Mouse (Mus musculus): ENCODE measurements around the gene Ankrd27. TPM values are rescaled to one million over a fixed set of nuclear protein-coding genes. Genes with fewer than 3 reads are reported as not detected.
"Not testable (repeated sequence)": the region's sequence is repeated elsewhere in the genome, so short reads cannot be mapped to it uniquely, and the experiment has no call there.

Gene Ankrd27
- 10 to 100 TPM; 31.8 to 33.8 TPM for total RNA-seq (2021)
- long read RNA-seq, experiment 1, full-length matches to known transcripts, result 5 of 16 reads
- long read RNA-seq, experiment 1, partial matches to known transcripts, result 2 of 16 reads
- long read RNA-seq, experiment 1, other reads (novel, unspliced or antisense), result 9 of 16 reads
- long read RNA-seq, experiment 2, full-length matches to known transcripts, result 12 of 22 reads
- long read RNA-seq, experiment 2, partial matches to known transcripts, result 4 of 22 reads
- long read RNA-seq, experiment 2, other reads (novel, unspliced or antisense), result 6 of 22 reads

DNA sequence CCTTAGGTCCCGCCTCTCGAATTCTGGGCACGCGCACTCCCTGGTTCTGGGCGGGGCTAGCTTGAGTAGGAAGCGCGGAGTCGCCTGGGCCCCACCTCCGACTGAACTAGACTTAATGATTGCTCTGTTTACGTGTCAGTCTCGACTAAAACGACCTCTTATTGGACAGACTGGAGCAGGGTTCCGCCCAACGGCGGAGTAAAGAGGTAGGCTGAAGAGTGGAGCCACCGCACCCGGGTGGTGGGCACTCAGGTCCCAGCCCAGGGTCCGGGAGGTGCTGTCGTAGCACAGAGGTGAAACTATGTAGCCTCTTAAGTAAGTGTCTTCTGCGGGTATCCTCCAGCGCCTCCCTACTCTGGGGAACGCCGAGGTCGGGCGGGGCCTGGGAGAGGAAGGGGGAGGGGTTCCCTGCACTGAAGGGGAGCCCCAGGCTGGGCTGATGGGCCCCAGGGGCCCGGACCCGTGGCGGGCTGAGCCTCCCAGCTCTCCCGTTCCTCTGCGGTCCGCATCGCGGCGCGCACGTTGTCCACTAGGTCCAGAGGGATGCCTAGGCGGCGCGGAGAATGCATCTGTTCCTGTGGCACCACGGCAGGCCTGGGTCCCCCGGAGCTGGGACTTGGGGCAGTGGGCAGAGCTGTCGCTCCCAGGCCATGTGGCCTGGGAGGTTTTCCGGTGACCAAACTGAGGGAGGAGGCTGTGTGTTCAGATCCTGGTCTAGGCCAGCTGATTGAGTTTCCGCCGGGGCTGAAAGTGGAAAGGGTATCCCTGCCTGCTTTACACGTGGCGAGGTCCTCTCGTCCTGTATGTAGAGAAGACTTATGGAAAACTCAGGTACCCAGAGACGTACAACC, at the start of gene Ankrd27:
Gene Ankrd27, plus strand, starts transcription at position 190 of the 851 bp plus-strand sequence.
- peak; percentile 81 to 90 for DNase-seq (ENCODE audit: low spot score in 2 of 2)

DNA sequence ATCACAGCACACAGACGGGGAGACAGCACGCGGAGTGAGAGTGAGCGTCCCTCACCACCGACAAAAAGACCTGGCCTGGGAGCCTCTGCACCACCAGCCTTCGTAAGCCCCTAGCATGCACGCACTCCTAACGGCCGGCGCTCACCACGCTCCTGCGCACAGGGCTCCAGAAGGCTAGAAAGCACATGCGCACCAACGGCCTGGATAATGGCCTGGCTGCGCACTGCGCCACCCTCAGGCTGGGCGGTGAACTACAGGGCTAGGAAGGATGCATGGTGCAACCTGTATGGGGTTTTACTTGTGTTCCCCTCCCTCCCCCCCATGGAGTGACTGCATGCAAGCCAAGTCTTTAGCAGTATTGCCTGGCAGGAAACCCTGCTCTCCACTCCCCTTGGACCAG, 48.5 kb upstream of the Ankrd27 start, which contains the start of gene Tdrd12:
Gene Tdrd12, minus strand, starts transcription at position 184 of the 400 bp plus-strand sequence.
- DNase-seq (ENCODE audit: low spot score in 2 of 2), result no peak

DNA sequence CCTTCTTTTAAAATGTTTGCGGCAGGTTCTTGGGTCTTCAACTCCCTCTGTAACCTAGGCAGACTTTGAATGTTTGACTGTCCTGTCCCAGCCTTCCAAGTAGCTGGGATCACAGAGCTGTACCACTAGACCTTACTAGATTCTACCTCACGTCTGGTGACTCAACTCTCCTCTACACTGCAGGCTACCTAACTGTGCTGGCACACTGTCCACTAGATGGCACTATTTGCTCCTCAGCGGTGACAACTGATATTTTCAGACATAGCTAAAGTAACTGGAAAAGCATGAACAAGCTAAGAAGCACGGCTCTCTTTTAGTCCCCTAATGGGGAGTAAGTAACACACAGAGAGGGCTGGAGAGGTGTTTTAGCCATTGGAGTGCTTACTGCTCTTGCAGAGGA, 40.2 kb upstream of the Ankrd27 start:
- DNase-seq (ENCODE audit: low spot score in 2 of 2), result peak in 1 of 2 experiments; percentile 45

GRCm38 (mm10) chr7:35553751-35554604, 32.1 kb upstream of the Ankrd27 start:
- DNase-seq (ENCODE audit: low spot score in 2 of 2), result no peak

DNA sequence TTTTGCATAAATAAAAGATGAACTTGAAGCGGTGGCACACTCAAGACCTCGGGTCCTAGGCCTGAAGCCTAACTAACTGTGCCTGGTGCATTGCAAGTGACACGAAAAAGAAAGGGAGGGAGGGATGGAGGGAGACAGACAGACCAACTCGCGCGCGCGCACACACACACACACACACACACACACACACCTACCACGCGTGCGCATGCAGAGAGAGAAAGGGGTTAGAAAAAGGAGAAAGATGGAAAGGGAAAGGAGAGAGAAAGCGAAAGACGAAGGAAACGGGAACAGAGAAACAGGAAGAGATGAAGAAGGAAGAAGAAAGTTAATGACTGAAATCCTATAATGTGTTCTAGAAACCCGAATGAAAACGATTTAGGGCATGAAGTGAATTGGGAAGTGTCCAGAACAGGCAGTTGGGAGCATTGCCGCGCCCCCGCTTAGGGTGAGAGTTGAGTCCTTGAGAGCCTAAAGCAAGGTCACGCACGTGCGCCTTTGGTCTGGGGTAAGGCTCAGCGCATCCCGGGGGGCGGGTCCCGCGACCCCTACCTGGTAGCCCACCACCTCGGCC, 31.4 kb upstream of the Ankrd27 start:
- no peak for DNase-seq (ENCODE audit: low spot score in 2 of 2)

DNA sequence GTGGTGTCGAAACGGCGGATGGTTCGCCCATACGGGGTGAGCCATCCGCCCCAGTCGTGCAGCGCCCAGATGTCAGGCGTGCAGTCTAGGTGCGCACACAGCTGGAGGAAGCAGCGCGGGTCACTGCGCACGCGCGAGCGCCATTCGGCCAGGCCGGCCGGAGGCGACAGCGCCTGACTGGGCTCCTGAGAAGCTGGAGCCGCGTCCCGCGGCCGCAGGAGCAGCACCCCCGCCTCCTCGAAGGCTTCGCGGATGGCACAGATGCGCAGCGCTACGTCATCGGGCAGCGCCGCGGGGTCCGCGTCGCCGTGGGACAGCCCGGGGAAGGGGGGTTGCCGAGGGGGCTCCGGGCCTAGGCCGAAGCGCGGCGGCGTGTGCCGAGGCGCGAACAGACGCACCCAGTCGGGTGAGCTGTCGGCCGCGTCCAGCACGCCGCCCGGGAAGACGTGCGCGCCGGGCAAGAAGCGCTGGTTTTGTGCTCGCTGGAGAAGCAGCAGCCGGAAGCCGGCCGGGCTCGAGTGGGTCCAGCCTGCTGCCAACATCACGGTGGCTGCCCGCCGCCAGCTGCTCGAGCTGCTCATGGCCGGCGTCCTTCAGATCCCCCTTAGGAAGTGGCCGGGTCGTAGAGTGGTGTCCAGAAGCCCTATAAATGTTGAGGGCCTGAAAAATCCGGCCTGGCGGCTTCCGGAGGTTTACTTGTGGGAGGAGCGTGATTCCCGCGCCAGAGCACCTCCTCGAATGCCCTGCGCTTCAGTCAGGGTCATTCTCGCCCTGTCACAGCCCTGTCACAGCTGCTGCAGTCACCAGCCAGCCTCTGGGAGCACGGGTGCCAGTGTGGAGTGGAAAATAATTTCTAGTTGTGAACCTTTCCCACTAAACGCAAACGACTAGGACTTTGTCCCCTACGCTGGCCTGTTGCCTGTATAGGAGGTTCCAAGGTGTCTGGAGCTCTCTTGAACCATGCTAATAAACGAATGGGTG, 30.5 kb upstream of the Ankrd27 start:
- DNase-seq (ENCODE audit: low spot score in 2 of 2), result peak; percentile 69 to 75

DNA sequence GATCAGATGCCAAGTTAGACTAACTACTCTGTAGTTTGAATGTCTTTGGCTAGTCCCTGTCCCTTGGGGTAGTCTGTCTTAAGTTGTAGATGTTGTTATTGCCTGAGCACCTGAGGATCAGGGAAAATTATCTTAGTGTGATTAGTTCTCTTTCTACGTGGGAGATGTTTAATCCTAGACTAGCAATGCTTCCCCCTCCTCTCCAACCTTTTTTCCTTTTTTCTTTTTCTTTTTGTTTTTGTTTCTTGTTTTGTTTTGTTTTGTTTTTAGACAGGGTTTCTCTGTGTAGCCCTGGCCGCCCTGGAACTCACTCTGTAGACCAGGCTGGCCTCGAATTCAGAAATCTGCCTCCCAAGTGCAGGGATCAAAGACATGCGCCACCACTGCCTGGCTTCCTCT, 29.8 kb upstream of the Ankrd27 start, which contains the start of gene Nudt19:
Gene Nudt19, minus strand, starts transcription at position 100 of the 399 bp plus-strand sequence.
- no peak for DNase-seq (ENCODE audit: low spot score in 2 of 2)

GRCm38 (mm10) chr7:35556905-35557304, 29.1 kb upstream of the Ankrd27 start:
- no peak for DNase-seq (ENCODE audit: low spot score in 2 of 2)

DNA sequence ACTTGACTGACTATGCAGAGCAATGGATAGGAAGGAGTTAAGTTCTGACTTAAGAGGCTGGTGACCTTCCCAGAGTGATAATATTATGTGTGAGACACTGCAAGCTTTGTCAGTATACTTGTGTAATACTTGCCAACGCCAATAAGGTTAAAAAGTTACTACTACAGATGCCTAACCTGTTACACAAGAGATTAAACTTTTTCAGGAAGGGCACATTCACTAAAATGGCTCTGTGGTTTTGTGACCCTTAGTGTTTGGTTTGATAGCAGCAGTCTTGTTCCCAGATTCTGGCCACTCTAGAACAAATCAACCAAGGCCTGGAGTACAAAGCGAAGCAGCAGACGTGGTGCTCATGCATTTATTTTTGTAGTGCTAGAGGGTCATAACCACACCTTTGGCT, 28.5 kb upstream of the Ankrd27 start:
- DNase-seq (ENCODE audit: low spot score in 2 of 2), result no peak

DNA sequence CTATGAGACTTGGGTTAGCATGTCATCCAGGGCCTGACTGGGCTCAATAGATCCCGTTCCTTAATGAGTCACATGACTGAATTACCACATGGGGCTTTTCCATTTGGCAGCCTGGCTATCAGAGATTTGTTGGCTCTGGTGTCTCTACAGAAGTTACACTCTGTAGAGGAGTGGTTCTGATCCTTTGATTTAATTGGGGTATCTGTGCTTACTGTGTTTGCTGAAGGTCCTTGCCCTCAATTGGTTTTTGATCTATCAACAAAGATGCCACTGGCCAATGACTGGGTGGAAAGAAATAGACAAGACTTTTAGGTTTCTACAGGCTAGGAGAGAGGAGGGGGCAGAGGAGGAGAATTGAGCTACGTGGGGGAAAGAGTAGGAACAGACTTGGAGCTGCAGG, 27.4 kb upstream of the Ankrd27 start:
- DNase-seq (ENCODE audit: low spot score in 2 of 2), result no peak

DNA sequence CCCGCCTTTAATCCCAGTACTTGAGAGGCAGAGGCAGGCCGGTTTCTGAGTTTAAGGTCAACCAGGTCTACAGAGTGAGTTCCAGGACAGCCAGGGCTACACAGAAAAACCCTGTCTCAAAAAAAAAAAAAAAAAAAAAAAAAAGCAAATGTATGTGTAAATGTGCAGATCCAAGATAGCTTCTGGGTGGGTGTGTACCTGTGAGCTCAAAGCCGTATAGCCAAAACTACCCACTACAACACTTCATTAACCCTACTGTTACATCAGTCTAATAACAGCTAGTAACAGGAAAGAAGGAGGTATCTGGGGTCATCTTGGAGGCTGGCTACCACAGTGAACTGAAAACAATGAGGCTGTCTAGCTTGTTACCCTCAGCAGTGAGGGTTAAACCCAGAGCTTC, 26.2 kb upstream of the Ankrd27 start:
- DNase-seq (ENCODE audit: low spot score in 2 of 2), result no peak

DNA sequence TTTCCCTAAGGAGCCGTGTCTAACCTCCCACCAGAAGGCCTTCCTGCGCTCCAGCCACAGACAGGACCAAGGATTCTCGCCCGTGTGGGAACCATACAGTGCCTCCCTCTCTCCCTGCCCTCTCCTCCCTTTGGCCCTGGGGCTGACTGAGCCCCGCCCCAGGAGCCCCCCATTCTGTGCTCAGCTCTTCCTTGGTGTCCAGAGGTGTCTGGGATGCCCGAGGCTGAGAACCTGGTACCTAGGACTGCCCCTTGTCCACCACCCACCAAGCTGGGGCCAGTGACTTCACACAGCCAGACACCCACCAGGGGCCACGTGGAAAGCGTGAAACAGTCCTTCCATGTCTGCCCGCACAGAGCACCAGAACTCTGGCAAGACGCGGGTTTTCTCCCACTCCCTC, 23.0 kb upstream of the Ankrd27 start:
- DNase-seq (ENCODE audit: low spot score in 2 of 2), result no peak

DNA sequence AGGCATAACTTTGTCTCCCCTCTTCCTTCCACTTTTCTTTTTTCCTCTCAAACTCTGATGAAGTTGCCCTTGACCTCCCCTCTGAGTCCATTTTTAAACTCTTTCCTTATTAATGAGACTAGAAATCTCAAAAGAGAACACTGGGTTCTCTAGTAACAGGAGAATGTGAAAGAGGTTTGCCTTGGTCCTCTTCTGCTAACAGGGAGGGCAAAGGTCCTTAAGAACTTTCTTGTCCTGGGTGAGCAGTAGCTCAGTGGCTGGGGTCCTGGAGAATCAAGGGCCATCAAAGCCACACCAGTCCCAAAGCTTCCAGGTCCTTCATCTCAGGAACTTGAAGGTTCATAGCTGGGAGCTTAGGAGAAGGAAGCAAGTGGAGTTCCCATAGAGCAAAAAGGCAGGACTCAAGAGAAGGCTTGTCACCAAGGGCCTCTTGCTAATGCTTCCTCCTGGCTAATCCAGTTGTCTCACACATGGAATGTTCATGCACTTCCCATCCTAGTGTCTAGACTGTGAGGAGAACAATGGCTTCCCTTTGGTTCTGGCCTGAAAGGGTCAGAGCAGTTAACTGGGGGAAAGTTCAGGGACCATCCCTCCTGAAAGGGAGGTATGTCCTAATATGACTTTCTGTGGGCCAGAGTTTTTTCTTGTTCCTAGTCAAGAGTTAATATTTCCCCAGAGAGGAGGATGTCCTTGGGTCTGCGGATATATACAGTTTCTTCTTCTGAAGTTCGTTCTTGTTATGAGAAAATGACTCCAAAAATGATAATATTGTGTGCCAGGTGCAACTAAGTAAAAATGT, 21.8 kb upstream of the Ankrd27 start:
- no peak for DNase-seq (ENCODE audit: low spot score in 2 of 2)

DNA sequence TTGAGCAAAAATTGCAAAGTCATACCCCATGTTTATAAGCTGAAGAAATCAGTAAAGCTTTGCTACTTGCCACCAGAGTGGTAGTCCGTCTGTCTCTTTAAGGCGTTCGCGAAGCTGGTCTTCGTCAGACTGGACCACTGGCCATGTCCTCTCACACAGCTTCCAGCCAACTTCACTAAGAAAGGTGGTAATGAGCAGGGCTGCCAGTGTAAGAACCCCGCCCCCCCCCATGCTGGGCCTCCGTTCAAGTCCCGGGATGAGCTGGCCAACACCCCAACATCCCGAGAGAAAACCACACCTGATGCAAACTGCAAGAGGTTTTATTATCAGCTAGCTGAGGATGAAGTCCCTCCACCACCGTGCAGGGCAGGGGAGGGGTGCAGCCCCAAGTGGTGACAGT, 21.2 kb upstream of the Ankrd27 start:
- DNase-seq (ENCODE audit: low spot score in 2 of 2), result not testable (repeated sequence)

- not testable (repeated sequence) for DNase-seq (ENCODE audit: low spot score in 2 of 2)
Measured at GRCm38 (mm10) chr7:35565965-35566364, 20.1 kb upstream of the Ankrd27 start.

GRCm38 (mm10) chr7:35569724-35570123, 16.3 kb upstream of the Ankrd27 start:
- not testable (repeated sequence) for DNase-seq (ENCODE audit: low spot score in 2 of 2)

GRCm38 (mm10) chr7:35570883-35571282, 15.2 kb upstream of the Ankrd27 start:
- DNase-seq (ENCODE audit: low spot score in 2 of 2), result not testable (repeated sequence)

- DNase-seq (ENCODE audit: low spot score in 2 of 2), result no peak
Measured at GRCm38 (mm10) chr7:35579849-35580248, 6.2 kb upstream of the Ankrd27 start.

- DNase-seq (ENCODE audit: low spot score in 2 of 2), result no peak
Measured at GRCm38 (mm10) chr7:35582719-35583118, 3.3 kb upstream of the Ankrd27 start.
